Comparison of ENCODE assay signal across 15 mouse cellular contexts in the genomic region with DNA sequence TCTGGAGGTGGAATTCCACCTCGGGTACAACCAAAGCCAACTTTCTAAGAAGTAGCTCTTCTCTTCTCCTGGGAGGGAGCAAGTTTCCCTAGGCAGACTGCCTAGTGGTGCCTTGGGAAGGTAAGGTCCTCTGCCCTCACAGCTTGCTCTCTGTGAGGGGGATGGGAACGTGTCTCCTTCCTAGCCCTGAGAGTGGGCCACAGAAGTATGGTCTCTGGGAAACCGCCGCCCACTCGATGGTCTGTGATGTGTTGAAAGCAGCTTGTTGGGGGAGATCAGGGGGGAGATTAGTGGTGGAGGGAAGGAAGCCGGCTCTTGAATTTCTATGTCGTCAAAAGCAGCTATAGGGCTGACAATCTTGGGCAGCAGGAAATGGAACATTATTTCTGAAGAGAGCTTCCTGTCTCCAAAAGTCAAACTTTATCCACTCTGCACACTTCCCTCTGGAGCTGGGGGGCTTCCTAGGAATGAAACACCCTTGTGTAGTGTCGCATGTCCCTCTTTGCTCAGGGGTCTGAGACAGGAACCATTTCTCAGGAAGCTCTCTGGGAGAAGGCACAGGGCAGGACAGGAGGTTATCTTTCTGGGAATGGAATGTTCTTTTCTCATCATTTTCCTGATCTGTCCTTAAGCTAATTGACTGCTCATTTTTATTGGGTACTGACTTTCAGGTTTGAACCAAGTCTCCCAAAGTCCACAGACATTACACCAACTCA.
A peak's percentile ranks its signal among the peaks of the same experiment; 100 is the strongest.
DNase-seq lines count a peak whose midpoint lies in the region; ATAC-seq and TF ChIP-seq lines count a peak whose summit lies in the region.
"Had no signal": no experiment of that assay in that cellular context is flagged by ENCODE, and none has a peak within 500 bp of the region (broad histone marks: within the 10 kb centered on the region; RNA-seq: fewer than 3 reads in every experiment).

No protein-coding gene starts in this region.

- no peak for DNase-seq in heart, adult 8-10 months (ENCODE audit: low spot score)
- DNase-seq in lung, embryonic 14.5 days, result peak; percentile 8
- DNase-seq in lung, postnatal 0 days (ENCODE audit: low spot score), result no peak
- no peak for DNase-seq in liver, embryonic 13.5 days
- peak; percentile 42 for DNase-seq in thymus, postnatal 4 days
- DNase-seq in left cerebral cortex, postnatal 4 days, result no peak
- DNase-seq: adrenal gland, postnatal 10 days; cerebellum, adult 11-12 months; gastrocnemius, postnatal 25 days had no signal

- 0 out of 2 replicates have a peak, but pooled peaks have one; percentile 23 for ATAC-seq in heart, embryonic 16.5 days (replicated peaks; ENCODE audit: extremely low read depth, insufficient read depth, low FRiP score)
- ATAC-seq in lung, embryonic 14.5 days (ENCODE audit: insufficient read depth), result peak; percentile 60; the same call in 1 of the 2 replicates
- no peak for ATAC-seq in lung, postnatal 0 days
- ATAC-seq in liver, embryonic 13.5 days (ENCODE audit: low read depth), result 0 out of 2 replicates have a peak, but pooled peaks have one; percentile 29

- intact Hi-C loops in left cerebral cortex, postnatal 4 days (cut with DNase I), result no loop called here

- no peak for TF ChIP-seq EP300 in lung, postnatal 0 days (IDR thresholded peaks at IDR 0.05)

- no peaks in the 10 kb centered on the region for H3K36me3 ChIP-seq in heart, embryonic 16.5 days (ENCODE audit: control insufficient read depth, insufficient read depth)
- H3K36me3 ChIP-seq in lung, embryonic 14.5 days (ENCODE audit: insufficient read depth), result no peaks in the 10 kb centered on the region
- no peaks in the 10 kb centered on the region for H3K36me3 ChIP-seq in lung, postnatal 0 days (ENCODE audit: insufficient read depth, low read length)
- no peaks in the 10 kb centered on the region for H3K36me3 ChIP-seq in liver, embryonic 13.5 days
- H3K36me3 ChIP-seq: forebrain, embryonic 12.5 days; hindbrain, embryonic 13.5 days; midbrain, embryonic 12.5 days; neural tube, embryonic 13.5 days had no signal

- no peak overlapping the region for H3K9ac ChIP-seq in heart, embryonic 16.5 days (ENCODE audit: low read length)
- no peak overlapping the region for H3K9ac ChIP-seq in lung, embryonic 14.5 days
- H3K9ac ChIP-seq in lung, postnatal 0 days (replicated peaks; ENCODE audit: low read depth), result no peak overlapping the region
- H3K9ac ChIP-seq in liver, embryonic 13.5 days, result no peak overlapping the region
- H3K9ac ChIP-seq: forebrain, embryonic 12.5 days; hindbrain, embryonic 13.5 days; midbrain, embryonic 12.5 days; neural tube, embryonic 13.5 days had no signal

- WGBS in heart, embryonic 16.5 days, result 21% methylated on average over 8 of the region's 8 CpGs
- WGBS in lung, embryonic 14.5 days, result 40% methylated on average over 8 of the region's 8 CpGs
- WGBS in lung, postnatal 0 days, result 30% methylated on average over 8 of the region's 8 CpGs
- WGBS in liver, embryonic 13.5 days (ENCODE audit: insufficient replicate concordance), result 23% methylated on average over 8 of the region's 8 CpGs

- H3K4me3 ChIP-seq in heart, embryonic 16.5 days (ENCODE audit: low read length), result no peak overlapping the region
- H3K4me3 ChIP-seq in lung, embryonic 14.5 days (ENCODE audit: low read depth, low read length), result no peak overlapping the region
- H3K4me3 ChIP-seq in lung, postnatal 0 days (ENCODE audit: low read depth, low read length), result no peak overlapping the region
- no peak overlapping the region for H3K4me3 ChIP-seq in liver, embryonic 13.5 days (replicated peaks)
- H3K4me3 ChIP-seq: forebrain, embryonic 12.5 days; hindbrain, embryonic 13.5 days; midbrain, embryonic 12.5 days; neural tube, embryonic 13.5 days had no signal

- 0 out of 2 replicates have a peak overlapping the region, but pooled peaks have one; percentile 27 for H3K27ac ChIP-seq in heart, embryonic 16.5 days (ENCODE audit: low read length)
- H3K27ac ChIP-seq in lung, embryonic 14.5 days (ENCODE audit: low read depth), result no peak overlapping the region
- H3K27ac ChIP-seq in lung, postnatal 0 days (ENCODE audit: low read length), result no peak overlapping the region
- no peak overlapping the region for H3K27ac ChIP-seq in liver, embryonic 13.5 days
- H3K27ac ChIP-seq: forebrain, embryonic 12.5 days; hindbrain, embryonic 13.5 days; midbrain, embryonic 12.5 days; neural tube, embryonic 13.5 days had no signal

- no peaks in the 10 kb centered on the region for H3K4me1 ChIP-seq in heart, embryonic 16.5 days (ENCODE audit: control insufficient read depth, insufficient read depth, low read length)
- peaks cover 3% of the 10 kb centered on the region; the same call in 1 of the 2 replicates for H3K4me1 ChIP-seq in lung, embryonic 14.5 days (ENCODE audit: insufficient read depth)
- H3K4me1 ChIP-seq in lung, postnatal 0 days (ENCODE audit: insufficient read depth, low read depth, low read length), result no peaks in the 10 kb centered on the region
- H3K4me1 ChIP-seq in liver, embryonic 13.5 days (replicated peaks), result no peaks in the 10 kb centered on the region
- H3K4me1 ChIP-seq: forebrain, embryonic 12.5 days; hindbrain, embryonic 13.5 days; midbrain, embryonic 12.5 days had no signal

- TF ChIP-seq CTCF in lung, embryonic 14.5 days (IDR thresholded peaks at IDR 0.05; ENCODE audit: low read depth), result no peak
- no peak for TF ChIP-seq CTCF in lung, postnatal 0 days (IDR thresholded peaks at IDR 0.05)

- no peaks in the 10 kb centered on the region for H3K27me3 ChIP-seq in heart, embryonic 16.5 days (ENCODE audit: control insufficient read depth, insufficient read depth, low read length)
- no peaks in the 10 kb centered on the region for H3K27me3 ChIP-seq in lung, embryonic 14.5 days (ENCODE audit: insufficient read depth, low read length)
- no peaks in the 10 kb centered on the region for H3K27me3 ChIP-seq in lung, postnatal 0 days (replicated peaks; ENCODE audit: insufficient read depth, low read length)
- no peaks in the 10 kb centered on the region for H3K27me3 ChIP-seq in liver, embryonic 13.5 days
- H3K27me3 ChIP-seq: CH12.LX; forebrain, embryonic 12.5 days; hindbrain, embryonic 13.5 days; midbrain, embryonic 12.5 days; neural tube, embryonic 13.5 days had no signal

- no peak overlapping the region for H3K4me2 ChIP-seq in heart, embryonic 16.5 days (ENCODE audit: low read depth, low read length)
- H3K4me2 ChIP-seq in lung, embryonic 14.5 days, result no peak overlapping the region
- no peak overlapping the region for H3K4me2 ChIP-seq in lung, postnatal 0 days (replicated peaks; ENCODE audit: low read depth, low read length)
- no peak overlapping the region for H3K4me2 ChIP-seq in liver, embryonic 13.5 days
- H3K4me2 ChIP-seq: forebrain, embryonic 12.5 days; midbrain, embryonic 12.5 days had no signal

- no peaks in the 10 kb centered on the region for H3K9me3 ChIP-seq in heart, embryonic 16.5 days (replicated peaks; ENCODE audit: control insufficient read depth, low read length)
- no peaks in the 10 kb centered on the region for H3K9me3 ChIP-seq in lung, embryonic 14.5 days (ENCODE audit: low read depth, low read length)
- no peaks in the 10 kb centered on the region for H3K9me3 ChIP-seq in lung, postnatal 0 days (ENCODE audit: low read length)
- H3K9me3 ChIP-seq in liver, embryonic 13.5 days (replicated peaks), result no peaks in the 10 kb centered on the region
- H3K9me3 ChIP-seq: forebrain, embryonic 12.5 days; hindbrain, embryonic 13.5 days; midbrain, embryonic 12.5 days; neural tube, embryonic 13.5 days had no signal

Comparison
In these comparisons a context has a peak if more than half of its experiments do, and no peak if none do; other contexts are left out.
1. DNase-seq: peak in lung, embryonic 14.5 days (single experiment) and thymus, postnatal 4 days (single experiment); none in heart, adult 8-10 months (single experiment), lung, postnatal 0 days (single experiment), liver, embryonic 13.5 days (single experiment) and left cerebral cortex, postnatal 4 days (single experiment).